Mouse (Mus musculus) CH12.LX (cell line): ENCODE results near the gene 5730522E02Rik.

Experiments
- CTCF ChIP-seq, 2 experiments: IDR thresholded peaks in 1 of 2; conservative IDR thresholded peaks in 1 of 2; 2 replicates each; pipeline ENCODE4 v1.5.1; 2011 to 2012; ENCODE audit warnings: low read depth in 2 of 2, low read length in 2 of 2, improper control_type of control experiment in 1 of 2, inconsistent platforms in 1 of 2, mild to moderate bottlenecking in 1 of 2, moderate library complexity in 1 of 2
- EP300 ChIP-seq: IDR thresholded peaks from 2 replicates; pipeline ENCODE4 v1.6.1; 2011; ENCODE audit warnings: low read length, improper control_type of control experiment
- HCFC1 ChIP-seq: IDR thresholded peaks from 2 replicates; pipeline ENCODE4 v1.6.1; 2012; ENCODE audit warnings: low read depth, mild to moderate bottlenecking, inconsistent platforms, low read length, improper control_type of control experiment
- MAFK ChIP-seq: IDR thresholded peaks from 2 replicates; pipeline ENCODE4 v1.6.1; 2011; ENCODE audit warnings: low read length, improper control_type of control experiment; ENCODE audit not compliant: insufficient replicate concordance
- MAZ ChIP-seq: IDR thresholded peaks from 2 replicates; pipeline ENCODE4 v1.6.1; 2012; ENCODE audit warnings: low read depth, mild to moderate bottlenecking, inconsistent platforms, low read length, improper control_type of control experiment, moderate library complexity
- MXI1 ChIP-seq: IDR thresholded peaks from 2 replicates; pipeline ENCODE4 v1.6.1; 2011; ENCODE audit warnings: mild to moderate bottlenecking, low read depth, low read length, improper control_type of control experiment
- NRF1 ChIP-seq: IDR thresholded peaks from 2 replicates; pipeline ENCODE4 v1.6.1; 2014; ENCODE audit warnings: low read depth, mild to moderate bottlenecking, inconsistent platforms, low read length, improper control_type of control experiment, moderate library complexity
- POLR2A ChIP-seq: IDR thresholded peaks from 2 replicates; pipeline ENCODE4 v1.6.1; 2011; ENCODE audit warnings: low read depth, mild to moderate bottlenecking, improper control_type of control experiment, low read length
- TCF12 ChIP-seq: IDR thresholded peaks from 2 replicates; pipeline ENCODE4 v1.6.1; 2014; ENCODE audit warnings: low read depth, mild to moderate bottlenecking, inconsistent platforms, low read length, improper control_type of control experiment
- USF1 ChIP-seq: IDR thresholded peaks from 2 replicates; pipeline ENCODE4 v1.6.1; 2014; ENCODE audit warnings: low read depth, mild to moderate bottlenecking, inconsistent platforms, low read length, improper control_type of control experiment
- ZMIZ1 ChIP-seq: IDR thresholded peaks from 2 replicates; pipeline ENCODE4 v1.6.1; 2012; ENCODE audit warnings: low read depth, mild to moderate bottlenecking, inconsistent platforms, low read length, improper control_type of control experiment

GRCm38 (mm10) chr11:25752418-25752817 lies 458.1 kb downstream of the 5730522E02Rik start:
- no peak for TF ChIP-seq MXI1
- TF ChIP-seq POLR2A, result no peak
- TF ChIP-seq MAFK, result no peak
- TF ChIP-seq CTCF (conservative IDR thresholded peaks at IDR 0.05 in 1 of 2, IDR thresholded peaks at IDR 0.05 in 1 of 2; ENCODE audit: low read depth in 2 of 2, low read length in 2 of 2), result no peak
- no peak for TF ChIP-seq TCF12
- TF ChIP-seq NRF1, result no peak
- TF ChIP-seq ZMIZ1, result no peak
- TF ChIP-seq EP300, result no peak
- no peak for TF ChIP-seq MAZ
- no peak for TF ChIP-seq HCFC1
- TF ChIP-seq USF1, result no peak
